Mouse (Mus musculus): ENCODE results near the gene Tnnt2.

- no peak for TF ChIP-seq CTCF (IDR thresholded peaks at IDR 0.05; ENCODE audit: borderline replicate concordance, insufficient read depth, low read length)
- no peak for TF ChIP-seq POLR2A (IDR thresholded peaks at IDR 0.05; ENCODE audit: low read depth, low read length)
Observed at GRCm38 (mm10) chr1:135868570-135868969, 32.4 kb downstream of the Tnnt2 start.
